Mouse (Mus musculus) left cerebral cortex, adult 8-10 months (tissue): ENCODE results near the gene Cdc25a. TPM values are rescaled to one million over a fixed set of nuclear protein-coding genes. Genes with fewer than 3 reads are reported as not detected.
A peak's percentile ranks its signal among the peaks of the same experiment; 100 is the strongest.

Experiments used
- DNase-seq, 2 experiments: peaks; one replicate each; pipeline ENCODE4 v3.0.0; 2022; ENCODE audit warnings: low spot score in 2 of 2
- total RNA-seq, 4 experiments: library from RNA; stranded (reverse); gene quantifications; 2 replicates each; pipeline ENCODE4 v1.2.4; 2022

Gene Cdc25a
- total RNA-seq, 4 experiments from 2014 or later: 4.8 to 6.1 (median 5.6) TPM

- DNase-seq: peak in 1 of 2 experiments; percentile 46
These were observed 17.4 kb downstream of the Cdc25a start for GRCm38 (mm10) chr9:109892651-109893250.

- DNase-seq: peak; percentile 29 to 57
These were observed 19.2 kb downstream of the Cdc25a start for GRCm38 (mm10) chr9:109894413-109895090.

GRCm38 (mm10) chr9:109895593-109895992, 20.2 kb downstream of the Cdc25a start:
- no peak for DNase-seq

GRCm38 (mm10) chr9:109896253-109897150, 21.1 kb downstream of the Cdc25a start:
- no peak for DNase-seq

- DNase-seq: no peak
These were observed 22.6 kb downstream of the Cdc25a start for GRCm38 (mm10) chr9:109898027-109898426.

- no peak for DNase-seq
These were observed 24.0 kb downstream of the Cdc25a start for GRCm38 (mm10) chr9:109899361-109899760.

GRCm38 (mm10) chr9:109899774-109900173, 24.4 kb downstream of the Cdc25a start:
- no peak for DNase-seq

GRCm38 (mm10) chr9:109900604-109901003, 25.2 kb downstream of the Cdc25a start:
- DNase-seq: no peak

- no peak for DNase-seq
These were observed 26.9 kb downstream of the Cdc25a start for GRCm38 (mm10) chr9:109902246-109902645.

GRCm38 (mm10) chr9:109902740-109903139, 27.4 kb downstream of the Cdc25a start:
- no peak for DNase-seq

- DNase-seq: no peak
These were observed 31.9 kb downstream of the Cdc25a start for GRCm38 (mm10) chr9:109907300-109907699.

GRCm38 (mm10) chr9:109907774-109908465, 32.5 kb downstream of the Cdc25a start:
- no peak for DNase-seq

- DNase-seq: no peak
These were observed 33.7 kb downstream of the Cdc25a start for GRCm38 (mm10) chr9:109909102-109909501.

- no peak for DNase-seq
These were observed 34.5 kb downstream of the Cdc25a start for GRCm38 (mm10) chr9:109909926-109910325.

GRCm38 (mm10) chr9:109911779-109912178, 36.4 kb downstream of the Cdc25a start:
- no peak for DNase-seq

GRCm38 (mm10) chr9:109914269-109914926, 39.0 kb downstream of the Cdc25a start:
- no peak for DNase-seq

- DNase-seq: no peak
These were observed 42.6 kb downstream of the Cdc25a start for GRCm38 (mm10) chr9:109917931-109918330.

GRCm38 (mm10) chr9:109929131-109929530, 53.8 kb downstream of the Cdc25a start:
- no peak for DNase-seq

- no peak for DNase-seq
These were observed 54.7 kb downstream of the Cdc25a start for GRCm38 (mm10) chr9:109930063-109930462.

- no peak for DNase-seq
These were observed 55.4 kb downstream of the Cdc25a start for GRCm38 (mm10) chr9:109930752-109931151.
